Mouse (Mus musculus): ENCODE data around the gene Cux2. TPM values are rescaled to one million over a fixed set of nuclear protein-coding genes. Genes with fewer than 3 reads are reported as not detected.

Cux2 gene
- polyA plus RNA-seq, 1 experiment from 2014 or later, result 14.0 TPM

DNA sequence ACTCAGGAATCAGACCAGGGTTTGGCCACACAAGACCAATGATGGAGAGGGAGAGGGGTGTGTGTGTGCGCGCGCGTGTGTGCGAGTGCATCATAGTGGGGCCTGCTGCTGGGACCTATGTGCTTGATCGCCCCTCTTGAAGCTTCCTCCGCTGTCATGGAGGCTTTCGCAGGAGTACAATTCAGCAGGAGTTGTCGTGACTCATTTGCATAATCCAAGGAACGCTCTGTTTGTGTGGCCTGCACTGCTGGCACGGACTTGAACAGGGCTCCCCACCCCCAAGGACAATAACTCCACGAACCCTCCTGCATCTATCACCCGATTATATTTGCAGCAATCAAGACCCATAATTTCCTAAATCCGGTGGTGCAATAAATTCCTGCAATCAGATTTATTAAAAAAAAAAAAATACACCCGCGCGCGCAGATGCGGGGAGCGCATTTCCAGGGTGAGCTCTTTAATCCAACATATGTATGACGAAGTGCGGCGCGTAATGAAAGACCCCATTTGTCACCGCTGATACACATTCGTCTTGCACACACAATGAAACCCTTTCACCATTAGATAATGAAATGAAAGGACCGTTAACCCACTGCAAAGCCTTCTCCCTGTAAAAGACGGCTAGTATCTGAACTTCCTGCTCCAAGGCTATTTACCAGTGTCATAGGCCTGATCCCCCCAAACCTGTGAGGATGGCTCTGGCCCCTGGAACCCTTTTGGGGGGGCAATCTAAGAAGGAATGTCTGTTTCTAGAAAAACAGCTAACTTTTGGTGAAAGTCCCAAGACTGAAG is 124.0 kb downstream of the Cux2 start:
- Histone ChIP-seq H3K9me3 (no peaks in the 10 kb centered on the region), H3K9ac (peak overlapping the region; percentile 33; the same call in 1 of the 2 replicates), H3K4me3 (replicated peaks) (peak overlapping the region; percentile 28), H3K4me1 (peaks cover 61% of the 10 kb centered on the region), H3K36me3 (replicated peaks) (no peaks in the 10 kb centered on the region), H3K27ac (peak overlapping the region; percentile 51; the same call in 1 of the 2 replicates), H3K4me2 (peak overlapping the region; percentile 56), H3K27me3 (peaks cover 41% of the 10 kb centered on the region)
- WGBS, result 6% methylated on average over 28 of the region's 28 CpGs
- ATAC-seq (ENCODE audit: low FRiP score), result peak; percentile 42

DNA sequence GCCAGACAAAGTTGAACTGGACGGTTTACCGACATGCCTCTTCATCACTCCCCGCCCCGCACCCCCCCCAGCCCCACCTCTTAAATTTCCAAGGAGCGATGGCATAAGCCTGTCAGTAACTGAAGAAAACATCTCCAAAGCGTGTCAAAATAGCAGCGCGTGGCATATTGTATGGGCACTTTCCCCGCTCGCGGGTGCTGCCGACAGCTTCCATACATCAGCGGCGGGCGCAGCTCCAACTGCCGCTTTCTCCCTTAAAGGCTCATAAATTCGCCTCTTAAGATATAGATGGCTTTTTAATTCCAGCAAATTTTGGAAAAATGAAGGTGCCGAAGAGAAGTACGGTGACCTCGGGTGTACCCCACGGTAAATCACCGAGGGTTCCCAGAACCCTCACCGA is 124.6 kb downstream of the Cux2 start:
- Histone ChIP-seq H3K36me3 (replicated peaks) (no peaks in the 10 kb centered on the region), H3K4me3 (replicated peaks) (peak overlapping the region; percentile 28), H3K4me1 (peaks cover 58% of the 10 kb centered on the region), H3K4me2 (peak overlapping the region; percentile 56), H3K9ac (peak overlapping the region; percentile 33; the same call in 1 of the 2 replicates), H3K27me3 (peaks cover 41% of the 10 kb centered on the region), H3K27ac (peak overlapping the region; percentile 51; the same call in 1 of the 2 replicates), H3K9me3 (no peaks in the 10 kb centered on the region)
- WGBS, result 9% methylated on average over 23 of the region's 23 CpGs
- no peak for ATAC-seq (ENCODE audit: low FRiP score)

- no peak overlapping the region for H3K4me3 ChIP-seq (replicated peaks)
- ATAC-seq (ENCODE audit: low FRiP score), result no peak
- no peak overlapping the region for H3K9ac ChIP-seq
- 7% methylated on average over 9 of the region's 9 CpGs for WGBS
- H3K9me3 ChIP-seq, result no peaks in the 10 kb centered on the region
- peaks cover 57% of the 10 kb centered on the region for H3K4me1 ChIP-seq
- H3K36me3 ChIP-seq (replicated peaks), result no peaks in the 10 kb centered on the region
- H3K4me2 ChIP-seq, result peak overlapping the region; percentile 56
- no peak overlapping the region for H3K27ac ChIP-seq
- H3K27me3 ChIP-seq, result peaks cover 41% of the 10 kb centered on the region
Observed at GRCm38 (mm10) chr5:121924423-121924822, 125.5 kb downstream of the Cux2 start.

DNA sequence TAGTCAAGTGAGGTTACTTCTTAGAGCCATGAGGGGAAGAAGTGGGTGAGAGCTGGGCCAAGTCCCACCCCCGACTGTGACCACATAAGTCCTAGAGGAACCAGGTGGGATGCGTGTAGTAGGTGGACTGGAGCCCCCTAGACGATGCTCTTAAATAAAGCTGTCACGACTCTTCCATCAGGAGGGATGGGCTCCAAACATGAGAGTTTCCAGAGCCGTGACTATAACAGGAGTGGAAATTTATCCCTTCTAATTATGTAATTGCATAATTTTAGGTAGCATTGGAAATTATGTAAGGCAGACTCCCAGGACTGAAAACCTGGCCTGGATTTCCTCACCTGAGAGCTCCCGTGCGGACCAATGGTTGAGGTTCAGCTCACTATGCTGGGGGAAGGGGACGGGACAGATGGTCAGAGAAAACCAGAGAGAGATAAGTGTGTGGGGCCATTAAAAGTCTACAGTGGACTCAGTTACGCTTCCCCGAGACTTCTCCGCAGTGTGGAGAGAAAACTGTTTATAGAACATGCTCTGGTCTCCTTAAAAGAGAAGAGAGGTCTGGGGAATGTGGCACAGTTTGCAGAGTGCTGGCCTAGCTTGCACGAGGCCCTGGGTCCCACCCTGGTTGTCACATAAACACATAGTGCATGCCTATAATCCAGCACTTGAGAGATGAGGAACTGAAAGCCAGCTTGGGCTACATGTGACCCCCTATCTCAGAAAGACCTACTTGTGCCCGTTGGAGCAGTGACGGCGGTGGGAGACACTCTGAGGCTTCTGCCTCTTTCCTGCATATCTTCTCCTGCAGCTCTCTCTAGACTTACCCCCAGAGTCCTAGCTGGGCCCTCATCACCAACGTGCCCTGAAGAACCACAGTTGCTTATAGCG is 126.7 kb downstream of the Cux2 start:
- no peak overlapping the region for H3K4me3 ChIP-seq (replicated peaks)
- no peak overlapping the region for H3K27ac ChIP-seq
- H3K4me2 ChIP-seq, result no peak overlapping the region
- H3K4me1 ChIP-seq, result peaks cover 45% of the 10 kb centered on the region
- no peaks in the 10 kb centered on the region for H3K36me3 ChIP-seq (replicated peaks)
- ATAC-seq (ENCODE audit: low FRiP score), result no peak
- no peaks in the 10 kb centered on the region for H3K9me3 ChIP-seq
- no peak overlapping the region for H3K9ac ChIP-seq
- H3K27me3 ChIP-seq, result peaks cover 44% of the 10 kb centered on the region
- WGBS, result 82% methylated on average over 17 of the region's 17 CpGs

DNA sequence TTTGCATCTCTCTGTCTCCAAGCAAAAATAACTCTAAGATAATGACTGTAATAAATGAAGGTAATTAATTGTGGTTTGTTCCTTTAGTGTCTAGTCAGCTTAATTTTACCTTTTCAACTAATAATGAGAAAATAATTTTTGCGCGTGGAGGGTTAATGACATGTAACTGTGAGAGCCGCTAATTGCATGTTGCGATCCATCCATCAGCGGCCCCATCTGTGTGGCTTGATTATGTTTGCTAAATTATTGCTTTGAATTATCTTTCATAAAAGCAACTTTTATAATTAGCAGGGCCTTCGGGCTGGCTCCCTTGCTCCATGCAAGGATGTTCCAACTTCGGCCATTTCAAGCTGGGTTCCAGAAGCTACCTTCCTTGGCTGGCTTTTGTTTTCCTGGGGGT is 130.7 kb downstream of the Cux2 start:
- Histone ChIP-seq H3K4me2 (no peak overlapping the region), H3K36me3 (replicated peaks) (no peaks in the 10 kb centered on the region), H3K4me3 (replicated peaks) (no peak overlapping the region), H3K9ac (no peak overlapping the region), H3K4me1 (peaks cover 5% of the 10 kb centered on the region; the same call in 1 of the 2 replicates), H3K27me3 (peaks cover 19% of the 10 kb centered on the region), H3K27ac (peak overlapping the region; percentile 33; the same call in 1 of the 2 replicates), H3K9me3 (no peaks in the 10 kb centered on the region)
- 64% methylated on average over 7 of the region's 7 CpGs for WGBS
- ATAC-seq (ENCODE audit: low FRiP score), result no peak

DNA sequence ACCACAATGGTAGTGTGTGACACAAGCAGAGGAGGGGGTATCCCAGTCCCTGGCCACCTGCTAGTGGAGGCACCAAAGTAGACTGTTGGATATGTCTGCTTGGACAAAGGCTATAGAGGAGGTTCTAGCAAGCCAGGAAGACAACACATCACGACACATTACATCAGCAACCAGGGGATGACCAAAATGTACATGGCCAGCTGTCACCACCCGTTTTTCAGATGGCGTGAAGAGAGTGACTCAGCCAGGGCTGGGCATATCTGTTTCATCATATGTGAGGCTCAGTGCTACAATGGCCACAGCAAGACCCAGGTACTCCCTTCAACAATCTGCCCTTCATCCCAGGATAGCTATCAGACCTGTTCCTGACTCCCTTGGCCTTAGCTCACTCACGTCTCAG is 133.1 kb downstream of the Cux2 start:
- no peaks in the 10 kb centered on the region for H3K36me3 ChIP-seq (replicated peaks)
- no peak for ATAC-seq (ENCODE audit: low FRiP score)
- H3K27me3 ChIP-seq, result 0 out of 2 replicates have a peak, but pooled peaks cover 9% of the 10 kb centered on the region
- no peak overlapping the region for H3K4me2 ChIP-seq
- H3K9me3 ChIP-seq, result no peaks in the 10 kb centered on the region
- no peak overlapping the region for H3K9ac ChIP-seq
- H3K4me1 ChIP-seq, result peaks cover 5% of the 10 kb centered on the region
- no peak overlapping the region for H3K27ac ChIP-seq
- WGBS, result 88% methylated on average over 4 of the region's 4 CpGs
- H3K4me3 ChIP-seq (replicated peaks), result no peak overlapping the region

DNA sequence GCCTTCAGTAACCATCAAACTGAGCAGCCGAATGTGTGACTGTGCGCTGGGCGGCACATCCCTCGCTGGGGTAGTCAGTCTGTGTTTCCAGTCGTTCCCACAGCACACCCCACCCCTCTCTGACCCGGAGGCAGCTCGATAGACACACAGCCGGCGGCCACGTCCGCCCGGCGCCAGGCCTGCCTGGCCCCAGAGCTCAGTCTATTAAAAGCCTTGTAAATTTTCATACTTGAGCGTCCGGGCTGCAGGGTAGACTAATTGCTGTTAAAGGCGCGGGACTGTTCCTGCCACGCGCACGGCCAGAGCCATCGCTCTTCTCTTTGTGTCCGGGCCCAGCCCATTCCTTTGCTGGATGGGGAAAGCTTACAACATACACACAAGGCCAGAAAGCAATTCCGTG is 135.9 kb downstream of the Cux2 start:
- Histone ChIP-seq H3K4me2 (no peak overlapping the region), H3K36me3 (replicated peaks) (no peaks in the 10 kb centered on the region), H3K4me3 (replicated peaks) (no peak overlapping the region), H3K27me3 (peaks cover 9% of the 10 kb centered on the region; the same call in 1 of the 2 replicates), H3K9ac (no peak overlapping the region), H3K9me3 (no peaks in the 10 kb centered on the region), H3K4me1 (peaks cover 5% of the 10 kb centered on the region), H3K27ac (no peak overlapping the region)
- WGBS, result 48% methylated on average over 23 of the region's 23 CpGs
- ATAC-seq (ENCODE audit: low FRiP score), result peak; percentile 57; the same call in 1 of the 2 replicates

DNA sequence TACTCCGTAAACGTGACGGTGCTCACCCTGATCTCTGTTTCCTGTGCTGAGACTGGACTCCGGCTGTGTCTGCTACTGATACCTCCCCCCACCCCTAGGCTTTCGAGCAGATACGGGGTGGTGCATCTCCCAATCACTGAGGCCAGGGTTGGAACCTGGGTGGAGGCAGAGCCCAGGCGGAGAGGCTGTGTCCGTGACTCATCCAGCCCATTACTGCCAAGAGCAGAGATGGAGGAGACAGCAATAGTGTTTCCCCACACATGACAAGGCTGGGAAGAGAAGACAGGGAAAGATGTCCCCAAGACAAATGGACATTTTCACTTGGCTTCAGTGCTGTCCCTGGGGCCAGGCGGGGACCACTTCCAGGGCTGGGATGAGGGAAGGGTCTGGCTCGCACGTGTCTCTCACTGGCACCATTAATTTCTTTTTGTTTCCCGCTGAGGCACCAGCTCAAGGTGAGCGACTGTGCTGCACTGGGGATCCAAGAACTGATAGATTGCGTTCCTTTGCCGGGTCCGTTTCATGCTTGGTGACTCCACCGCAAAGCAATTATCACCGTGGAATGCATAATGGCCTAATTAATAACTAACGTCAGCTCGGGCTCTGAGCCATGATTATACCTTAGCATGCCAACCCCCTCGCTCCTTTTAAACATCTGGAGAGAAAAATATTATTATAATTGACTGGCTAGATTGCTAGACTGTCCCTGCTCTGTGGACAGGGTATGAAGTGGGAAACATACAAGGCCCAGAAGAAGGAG is 140.5 kb downstream of the Cux2 start:
- H3K27ac ChIP-seq, result no peak overlapping the region
- peaks cover 7% of the 10 kb centered on the region for H3K4me1 ChIP-seq
- 76% methylated on average over 21 of the region's 21 CpGs for WGBS
- no peaks in the 10 kb centered on the region; the same call in 1 of the 2 replicates for H3K27me3 ChIP-seq
- no peaks in the 10 kb centered on the region for H3K36me3 ChIP-seq (replicated peaks)
- no peak for ATAC-seq (ENCODE audit: low FRiP score)
- no peaks in the 10 kb centered on the region for H3K9me3 ChIP-seq
- no peak overlapping the region for H3K4me3 ChIP-seq (replicated peaks)
- H3K4me2 ChIP-seq, result no peak overlapping the region
- no peak overlapping the region for H3K9ac ChIP-seq

- Histone ChIP-seq H3K36me3 (replicated peaks) (no peaks in the 10 kb centered on the region), H3K9me3 (no peaks in the 10 kb centered on the region), H3K27me3 (no peaks in the 10 kb centered on the region; the same call in 1 of the 2 replicates), H3K4me1 (peaks cover 25% of the 10 kb centered on the region), H3K4me3 (replicated peaks) (no peak overlapping the region), H3K27ac (no peak overlapping the region), H3K9ac (no peak overlapping the region), H3K4me2 (no peak overlapping the region)
- no peak for ATAC-seq (ENCODE audit: low FRiP score)
- WGBS, result 85% methylated on average over 17 of the region's 17 CpGs
Observed at GRCm38 (mm10) chr5:121905671-121906070, 144.2 kb downstream of the Cux2 start.

DNA sequence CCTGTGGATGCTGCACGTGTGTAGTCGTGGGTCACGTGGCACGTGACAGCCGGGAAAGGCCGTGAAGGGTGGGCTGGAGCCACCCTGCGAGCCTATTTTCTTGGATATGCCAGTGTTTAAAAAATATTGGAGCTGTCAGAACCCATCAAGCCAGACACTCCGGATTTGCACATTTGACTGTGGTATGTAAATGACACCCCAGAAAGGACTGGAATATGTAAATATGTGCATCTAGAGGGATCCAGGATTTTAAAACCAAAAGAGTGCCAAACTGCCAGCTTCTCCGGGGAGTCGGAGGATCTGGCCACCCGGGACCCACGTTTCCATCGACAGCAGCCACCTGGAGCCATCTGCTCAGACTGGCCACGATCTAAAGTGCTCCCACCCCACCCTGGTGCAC is 145.1 kb downstream of the Cux2 start:
- no peak overlapping the region for H3K9ac ChIP-seq
- ATAC-seq (ENCODE audit: low FRiP score), result no peak
- H3K9me3 ChIP-seq, result no peaks in the 10 kb centered on the region
- no peaks in the 10 kb centered on the region; the same call in 1 of the 2 replicates for H3K27me3 ChIP-seq
- no peak overlapping the region; the same call in 1 of the 2 replicates for H3K27ac ChIP-seq
- H3K4me1 ChIP-seq, result peaks cover 25% of the 10 kb centered on the region
- 88% methylated on average over 14 of the region's 14 CpGs for WGBS
- no peak overlapping the region for H3K4me3 ChIP-seq (replicated peaks)
- no peaks in the 10 kb centered on the region for H3K36me3 ChIP-seq (replicated peaks)
- no peak overlapping the region for H3K4me2 ChIP-seq

GRCm38 (mm10) chr5:121902809-121903745 is 146.8 kb downstream of the Cux2 start:
- Histone ChIP-seq H3K4me3 (replicated peaks) (no peak overlapping the region), H3K9ac (no peak overlapping the region), H3K27ac (peak overlapping the region; percentile 69), H3K4me2 (peak overlapping the region; percentile 30), H3K4me1 (peaks cover 25% of the 10 kb centered on the region), H3K9me3 (no peaks in the 10 kb centered on the region), H3K27me3 (no peaks in the 10 kb centered on the region), H3K36me3 (replicated peaks) (no peaks in the 10 kb centered on the region)
- ATAC-seq (ENCODE audit: low FRiP score), result peak; percentile 60; the same call in 1 of the 2 replicates
- 21% methylated on average over 23 of the region's 23 CpGs for WGBS
